In the genomic region with DNA sequence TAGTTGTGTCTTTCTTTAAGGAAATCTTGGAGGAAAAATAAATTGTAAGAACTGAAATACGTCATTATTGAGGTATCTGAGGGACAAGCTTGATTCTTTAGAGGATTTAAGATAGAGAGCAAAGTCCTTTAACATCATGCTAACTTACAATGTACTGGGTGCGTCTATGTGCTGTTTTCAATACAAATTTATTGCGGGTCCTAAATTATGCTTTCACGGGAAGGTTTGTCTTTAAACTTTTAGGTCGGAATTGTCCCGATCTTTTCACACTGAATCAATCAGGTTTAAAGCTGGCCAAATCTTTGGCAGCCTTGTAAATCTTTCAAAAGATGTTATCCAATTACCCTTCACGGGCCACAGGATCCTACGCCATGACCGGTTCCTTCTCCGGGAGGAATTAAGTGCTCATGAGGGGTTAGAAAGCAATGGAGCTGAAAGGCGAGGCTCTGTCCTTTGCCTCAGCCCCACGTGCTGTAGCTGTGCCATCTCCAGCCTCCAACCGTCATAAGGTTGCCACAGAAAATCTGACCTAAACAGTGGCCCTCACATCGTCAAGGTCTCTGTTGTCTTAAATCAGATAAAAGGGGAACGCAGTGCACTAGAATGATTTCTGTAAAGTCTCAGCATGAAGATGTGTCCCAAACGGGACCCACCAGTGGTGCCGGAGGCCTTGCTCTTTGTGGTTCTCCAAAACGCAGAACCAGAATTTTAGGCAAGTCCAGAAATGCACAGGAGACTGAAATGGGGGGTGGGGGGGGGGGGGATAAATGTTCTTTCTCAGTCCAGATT, we compare ENCODE assay signal across 12 mouse cellular contexts.
A peak's percentile ranks its signal among the peaks of the same experiment; 100 is the strongest.
DNase-seq lines count a peak whose midpoint lies in the region; ATAC-seq and TF ChIP-seq lines count a peak whose summit lies in the region.
"Had no signal": no experiment of that assay in that cellular context is flagged by ENCODE, and none has a peak within 500 bp of the region (broad histone marks: within the 10 kb centered on the region; RNA-seq: fewer than 3 reads in every experiment).

No protein-coding gene starts in this region.

- DNase-seq in adrenal gland, adult (ENCODE audit: inconsistent age in 2 of 2, low spot score in 1 of 2), result peak; percentile 29 to 39
- DNase-seq in adrenal gland, postnatal 4 days (ENCODE audit: low spot score in 2 of 2), result no peak
- peak; percentile 11 to 20 for DNase-seq in adrenal gland, postnatal 36 days
- peak; percentile 62 for DNase-seq in mesoderm, embryonic 11.5 days (ENCODE audit: low read depth, low spot score)
- DNase-seq in gastrocnemius, adult 2 months, result no peak
- no peak for DNase-seq in heart, postnatal 4 days
- DNase-seq: gastrocnemius, postnatal 36 days had no signal

- H3K4me3 ChIP-seq in hindbrain, embryonic 15.5 days, result no peak overlapping the region
- H3K4me3 ChIP-seq in gastrocnemius, adult 2 months, result no peak overlapping the region
- H3K4me3 ChIP-seq: limb, embryonic 15.5 days; stomach, embryonic 15.5 days had no signal

- intact Hi-C loops in gastrocnemius, adult 2 months (cut with DNase I), result no loop called here

- no peaks in the 10 kb centered on the region for H3K36me3 ChIP-seq in hindbrain, embryonic 15.5 days
- H3K36me3 ChIP-seq: G1E; limb, embryonic 15.5 days; stomach, embryonic 15.5 days had no signal

- H3K9ac ChIP-seq in hindbrain, embryonic 15.5 days, result no peak overlapping the region
- H3K9ac ChIP-seq: limb, embryonic 15.5 days; stomach, embryonic 15.5 days had no signal

- peaks cover 6% of the 10 kb centered on the region for H3K4me1 ChIP-seq in hindbrain, embryonic 15.5 days (replicated peaks)

- ATAC-seq in hindbrain, embryonic 15.5 days (ENCODE audit: low FRiP score, low read depth), result peak; percentile 61; the same call in 1 of the 2 replicates
- no peak for ATAC-seq in megakaryocyte-erythroid progenitor cell, adult 5-6 weeks (replicated peaks; ENCODE audit: low FRiP score, low TSS enrichment, poor library complexity, severe bottlenecking)

- 0 out of 2 replicates have a peak overlapping the region, but pooled peaks have one; percentile 1 for H3K4me2 ChIP-seq in hindbrain, embryonic 15.5 days
- H3K4me2 ChIP-seq: limb, embryonic 15.5 days; stomach, embryonic 15.5 days had no signal

- H3K27me3 ChIP-seq in hindbrain, embryonic 15.5 days, result no peaks in the 10 kb centered on the region
- H3K27me3 ChIP-seq: limb, embryonic 15.5 days; stomach, embryonic 15.5 days had no signal

- 22% methylated on average over 18 of the region's 18 CpGs for WGBS in hindbrain, embryonic 15.5 days

- no peaks in the 10 kb centered on the region for H3K9me3 ChIP-seq in hindbrain, embryonic 15.5 days
- H3K9me3 ChIP-seq: limb, embryonic 15.5 days; stomach, embryonic 15.5 days had no signal

- TF ChIP-seq CTCF in gastrocnemius, adult 2 months (IDR thresholded peaks at IDR 0.05), result no peak

- no peak overlapping the region for H3K27ac ChIP-seq in hindbrain, embryonic 15.5 days (replicated peaks)
- no peak overlapping the region for H3K27ac ChIP-seq in gastrocnemius, adult 2 months
- H3K27ac ChIP-seq: limb, embryonic 15.5 days; stomach, embryonic 15.5 days had no signal

Comparison
In these comparisons a context has a peak if more than half of its experiments do, and no peak if none do; other contexts are left out.
1. DNase-seq: peak in adrenal gland, adult (2 of 2), adrenal gland, postnatal 36 days (2 of 2) and mesoderm, embryonic 11.5 days (single experiment); none in adrenal gland, postnatal 4 days (0 of 2), gastrocnemius, adult 2 months (single experiment) and heart, postnatal 4 days (single experiment).